In the genomic region with DNA sequence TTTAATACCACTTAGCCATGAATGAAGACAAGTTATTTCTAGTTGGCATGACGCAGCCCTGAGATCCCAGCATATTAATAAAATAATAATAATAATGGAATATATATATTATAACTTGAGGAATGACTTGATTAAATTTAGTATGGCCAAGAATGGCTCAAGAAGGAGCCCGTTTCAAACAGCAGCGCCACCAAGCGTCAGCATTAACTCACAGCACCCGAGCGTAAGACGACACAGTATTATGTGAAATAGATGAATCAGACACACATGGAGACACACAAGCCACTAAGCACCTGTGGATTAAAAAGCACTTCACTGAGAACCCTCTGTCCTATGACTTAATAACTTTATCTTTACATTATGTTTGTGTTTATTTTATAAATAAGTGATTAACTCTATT, we compare ENCODE assay signal across 11 mouse cellular contexts. TPM values are rescaled to one million over a fixed set of nuclear protein-coding genes. Genes with fewer than 3 reads are reported as not detected.
A peak's percentile ranks its signal among the peaks of the same experiment; 100 is the strongest.
DNase-seq lines count a peak whose midpoint lies in the region; TF ChIP-seq lines count a peak whose summit lies in the region.
"Had no signal": no experiment of that assay in that cellular context is flagged by ENCODE, and none has a peak within 500 bp of the region (broad histone marks: within the 10 kb centered on the region; RNA-seq: fewer than 3 reads in every experiment).

No protein-coding gene starts in this region.

- TF ChIP-seq CTCF in layer of hippocampus, adult 2 months (conservative IDR thresholded peaks at IDR 0.05), result peak; percentile 74

- DNase-seq in adrenal gland, postnatal 36 days, result peak; percentile 25 to 29
- DNase-seq in adrenal gland, postnatal 4 days (ENCODE audit: low spot score in 2 of 2), result no peak
- no peak for DNase-seq in layer of hippocampus, adult 2 months (ENCODE audit: low spot score in 2 of 2)
- no peak for DNase-seq in layer of hippocampus, adult 9-11 months
- peak; percentile 35 for DNase-seq in 416B (ENCODE audit: low read depth)
- peak; percentile 49 for DNase-seq in c-Kit-positive CD71-positive TER-119-positive erythroid progenitor cells, embryonic 14.5 days (ENCODE audit: low spot score)
- no peak for DNase-seq in frontal cortex, postnatal 14 days (ENCODE audit: low spot score in 2 of 2)
- DNase-seq in urinary bladder, postnatal 10 days (ENCODE audit: low spot score), result no peak
- DNase-seq: spleen, adult 18-20 months had no signal

- no peak overlapping the region for H3K27ac ChIP-seq in layer of hippocampus, adult 2 months

- no peak overlapping the region for H3K4me3 ChIP-seq in layer of hippocampus, adult 2 months
- H3K4me3 ChIP-seq: megakaryocyte, embryonic 14.5 days had no signal

RNA-seq across cellular contexts. Expression of gene Fig4, which starts 31.2 kb away (rescaled TPM):
- total RNA-seq in adrenal gland, postnatal 36 days (2021), result 10 to 100 TPM; 16.5 to 21.9 TPM
- 10 to 100 TPM; 18.0 to 19.5 TPM for total RNA-seq in adrenal gland, postnatal 4 days (2021)
- total RNA-seq in layer of hippocampus, adult 2 months (2021), result 10 to 100 TPM; 34.5 to 35.9 TPM

RNA-seq across cellular contexts. Expression of gene Ak9, which starts 31.9 kb away (rescaled TPM):
- not detected for total RNA-seq in adrenal gland, postnatal 36 days (2021)
- under 1 TPM; 0.06 to 0.08 TPM for total RNA-seq in adrenal gland, postnatal 4 days (2021)
- total RNA-seq in layer of hippocampus, adult 2 months (2021), result under 1 TPM; 0.12 to 0.20 TPM
- total RNA-seq: granulocyte monocyte progenitor cell, adult 5-6 weeks had no signal

Comparison
In these comparisons a context has a peak if more than half of its experiments do, and no peak if none do; other contexts are left out.
1. DNase-seq: peak in adrenal gland, postnatal 36 days (2 of 2), 416B (single experiment) and c-Kit-positive CD71-positive TER-119-positive erythroid progenitor cells, embryonic 14.5 days (single experiment); none in adrenal gland, postnatal 4 days (0 of 2), layer of hippocampus, adult 2 months (0 of 2), layer of hippocampus, adult 9-11 months (single experiment), frontal cortex, postnatal 14 days (0 of 2) and urinary bladder, postnatal 10 days (single experiment).